Mouse (Mus musculus) cerebellum, postnatal 4 days (tissue): ENCODE data around the gene Gm4869.
"Not testable (repeated sequence)": the region's sequence is repeated elsewhere in the genome, so short reads cannot be mapped to it uniquely, and the experiment has no call there.

Source experiments
- DNase-seq, 2 experiments: peaks; one replicate each; pipeline ENCODE4 v3.0.0; 2022; ENCODE audit warnings: low spot score in 2 of 2, mixed read lengths in 1 of 2

The Gm4869 gene

GRCm38 (mm10) chr5:140445345-140445744 lies at the start of gene Gm4869:
TSS of gene Gm4869 (plus strand) at chr5:140445645.
- DNase-seq: no peak

GRCm38 (mm10) chr5:140396166-140396940 lies 49.1 kb upstream of the Gm4869 start:
- DNase-seq: no peak

GRCm38 (mm10) chr5:140402640-140403270 lies 42.7 kb upstream of the Gm4869 start:
- DNase-seq: no peak

GRCm38 (mm10) chr5:140405126-140405525 lies 40.3 kb upstream of the Gm4869 start:
- no peak for DNase-seq

GRCm38 (mm10) chr5:140406666-140407065 lies 38.8 kb upstream of the Gm4869 start:
- DNase-seq: no peak

- no peak for DNase-seq
These were observed 36.6 kb upstream of the Gm4869 start for GRCm38 (mm10) chr5:140408801-140409200.

GRCm38 (mm10) chr5:140411339-140411738 lies 34.1 kb upstream of the Gm4869 start:
- peak; percentile 26 to 37 for DNase-seq

GRCm38 (mm10) chr5:140414647-140415046 lies 30.8 kb upstream of the Gm4869 start:
- DNase-seq: no peak

- no peak for DNase-seq
These were observed 27.3 kb upstream of the Gm4869 start for GRCm38 (mm10) chr5:140418106-140418488.

- peak; percentile 79 to 88 for DNase-seq
These were observed 26.7 kb upstream of the Gm4869 start, which contains the start of gene Eif3b for GRCm38 (mm10) chr5:140418489-140419441. TSS of gene Eif3b (plus strand) at chr5:140419328.

GRCm38 (mm10) chr5:140419442-140420080 lies 25.9 kb upstream of the Gm4869 start:
- DNase-seq: no peak

GRCm38 (mm10) chr5:140420616-140421015 lies 24.8 kb upstream of the Gm4869 start:
- DNase-seq: no peak

- DNase-seq: no peak
These were observed 20.2 kb upstream of the Gm4869 start for GRCm38 (mm10) chr5:140425016-140425783.

- DNase-seq: not testable (repeated sequence)
These were observed 6.3 kb upstream of the Gm4869 start for GRCm38 (mm10) chr5:140439117-140439516.

- DNase-seq: no peak
These were observed 4.0 kb upstream of the Gm4869 start for GRCm38 (mm10) chr5:140441406-140441805.

- DNase-seq: no peak
These were observed 1.4 kb upstream of the Gm4869 start for GRCm38 (mm10) chr5:140444012-140444411.

GRCm38 (mm10) chr5:140446054-140446453 lies 609 bp downstream of the Gm4869 start:
- no peak for DNase-seq

GRCm38 (mm10) chr5:140454488-140454887 lies 9.0 kb downstream of the Gm4869 start:
- DNase-seq: no peak

GRCm38 (mm10) chr5:140455466-140455865 lies 10.0 kb downstream of the Gm4869 start:
- peak in 1 of 2 experiments; percentile 16 for DNase-seq

- DNase-seq: no peak
These were observed 16.0 kb downstream of the Gm4869 start for GRCm38 (mm10) chr5:140461476-140461875.

- DNase-seq: not testable (repeated sequence)
These were observed 17.7 kb downstream of the Gm4869 start for GRCm38 (mm10) chr5:140463151-140463550.
